Mouse (Mus musculus) liver, postnatal 0 days (tissue): ENCODE results near the gene Rpl9-ps6.
A peak's percentile ranks its signal among the peaks of the same experiment; 100 is the strongest.

ENCODE experiments used
- CTCF ChIP-seq: sonication (generic); IDR thresholded peaks from 2 replicates; pipeline ENCODE4 v1.5.1; 2016; ENCODE audit warnings: antibody characterized with exemption, low read depth
- EP300 ChIP-seq: IDR thresholded peaks from 2 replicates; pipeline ENCODE4 v1.6.1; 2016; ENCODE audit warnings: antibody characterized with exemption, low read depth, mild to moderate bottlenecking

DNA sequence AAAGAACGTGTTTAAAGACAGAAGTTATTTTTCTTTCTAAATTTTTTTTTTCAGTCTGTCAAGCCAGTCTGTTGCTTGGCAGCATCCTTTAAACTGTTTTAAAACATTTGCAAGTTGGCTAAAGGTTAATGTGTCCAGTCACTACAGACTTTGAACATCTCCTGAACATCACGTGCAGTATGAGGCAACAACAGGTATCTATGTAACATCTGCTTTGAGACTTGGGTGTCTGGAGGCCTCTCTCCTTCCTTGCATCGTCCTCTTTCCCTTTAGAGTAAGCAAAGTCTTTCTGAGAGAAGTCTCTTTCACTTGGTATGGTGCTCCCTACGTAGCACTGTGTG is 10.3 kb upstream of the Rpl9-ps6 start:
- no peak for TF ChIP-seq CTCF
- TF ChIP-seq EP300 = peak; percentile 84
